Mouse (Mus musculus) kidney, adult 11 months (tissue): ENCODE data around the gene Trim21.

ENCODE experiments used
- DNase-seq: peaks from one replicate; pipeline ENCODE4 v3.0.0; 2022

Gene Trim21

DNA sequence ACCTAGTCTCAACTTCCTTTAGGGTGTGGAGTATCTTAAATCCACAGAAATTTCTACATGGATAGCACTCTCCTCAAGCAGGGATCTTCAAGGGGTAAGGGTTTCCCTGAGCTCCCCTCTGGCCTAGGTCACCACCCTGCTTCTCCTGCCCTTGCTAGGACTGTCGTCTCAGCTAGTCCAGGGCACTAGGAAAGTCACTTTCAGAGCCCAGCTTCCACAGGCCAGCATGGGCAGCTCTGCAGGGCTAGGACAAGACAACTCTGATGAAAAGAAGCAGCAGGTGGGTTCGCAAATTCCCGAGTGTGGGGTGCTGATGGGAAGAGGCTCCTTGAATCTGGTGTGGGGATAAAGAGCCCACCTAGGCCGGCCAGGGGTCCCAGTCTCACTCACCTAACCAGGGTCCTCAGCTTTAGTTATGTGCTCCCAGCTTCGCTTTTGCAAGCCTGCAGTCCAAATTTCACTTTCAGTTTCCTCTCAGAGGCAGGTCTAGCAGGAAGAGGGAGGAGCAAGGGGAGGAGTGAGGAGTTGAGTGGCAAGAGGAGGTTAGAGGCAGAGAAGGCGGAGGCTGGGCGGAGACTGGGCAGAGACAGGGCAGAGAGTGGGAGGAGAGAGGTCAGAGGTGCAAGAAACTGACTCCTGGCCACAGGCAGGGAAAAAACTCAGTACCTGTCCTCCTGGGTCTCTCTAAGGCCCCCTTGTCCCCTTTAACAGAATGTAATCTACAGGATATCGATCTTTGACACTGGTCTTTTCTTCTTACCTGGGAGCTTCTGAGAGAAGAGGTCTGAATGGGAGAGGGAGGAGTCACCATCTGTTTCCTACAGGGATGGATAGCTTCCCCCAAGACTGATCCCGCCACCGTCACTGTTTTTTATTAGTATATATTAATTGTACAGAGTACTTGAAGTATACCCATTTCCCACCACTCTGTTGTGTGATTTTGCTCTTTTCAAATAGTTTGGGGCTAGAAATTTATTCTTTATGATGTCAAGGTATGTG is at the start of gene Trim21:
Gene Trim21, minus strand, starts transcription at position 488 of the 999 bp plus-strand sequence.
- DNase-seq = peak; percentile 93

DNA sequence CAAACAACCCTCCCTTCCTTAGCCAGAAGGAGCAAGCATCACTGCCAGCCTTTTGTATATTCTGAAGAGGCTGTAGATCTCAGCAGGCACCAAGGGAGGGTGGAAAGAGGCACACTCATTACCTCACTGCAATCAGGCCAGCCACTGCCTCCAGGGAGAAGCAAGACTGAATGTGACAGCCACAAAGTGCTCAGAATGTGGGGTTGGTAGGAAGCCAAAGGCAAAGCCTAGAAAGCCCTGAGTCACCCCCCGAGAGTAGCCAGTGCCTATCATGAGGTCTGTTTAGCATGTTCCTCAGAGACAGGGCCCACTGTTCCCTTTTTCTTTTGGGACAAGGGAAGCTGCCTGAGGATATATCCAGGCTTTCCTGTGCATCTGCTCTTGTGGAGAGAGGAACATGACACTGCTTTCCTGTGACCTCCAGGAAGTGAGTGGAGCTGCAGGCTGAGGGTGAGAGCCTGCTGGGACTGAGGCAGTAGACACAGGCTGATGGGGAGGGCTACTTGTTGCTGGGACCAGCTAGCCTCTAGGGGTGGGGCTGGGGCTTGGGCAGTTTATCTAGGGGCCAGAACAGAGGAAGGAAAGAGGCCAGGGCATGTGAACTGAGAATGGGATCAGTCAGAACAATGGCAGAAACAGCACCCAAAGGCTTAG is 32.2 kb upstream of the Trim21 start, which contains the start of gene Olfr552:
Gene Olfr552, plus strand, starts transcription at position 393 of the 654 bp plus-strand sequence.
- DNase-seq = no peak

DNA sequence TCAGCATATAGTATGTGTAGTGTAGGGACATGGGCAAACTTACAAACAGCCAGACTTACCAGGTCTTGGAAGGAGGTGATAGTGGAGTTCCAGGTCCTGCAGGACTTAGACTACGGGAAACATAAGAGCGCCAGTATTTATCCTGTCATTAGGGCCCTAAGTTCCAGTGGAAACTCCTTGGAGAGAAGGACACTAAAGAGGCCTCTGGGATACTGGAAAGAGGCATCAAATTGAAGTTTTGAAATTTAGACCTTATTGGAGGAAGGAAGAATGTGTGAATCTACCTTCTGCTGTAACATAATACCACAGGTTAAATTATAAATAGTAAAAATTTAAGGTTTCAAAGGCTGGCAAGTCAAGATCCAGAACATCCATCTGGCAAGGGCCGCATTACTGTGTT is 26.5 kb upstream of the Trim21 start, which contains the start of gene Olfr551:
Gene Olfr551, minus strand, starts transcription at position 101 of the 400 bp plus-strand sequence.
- no peak for DNase-seq

DNA sequence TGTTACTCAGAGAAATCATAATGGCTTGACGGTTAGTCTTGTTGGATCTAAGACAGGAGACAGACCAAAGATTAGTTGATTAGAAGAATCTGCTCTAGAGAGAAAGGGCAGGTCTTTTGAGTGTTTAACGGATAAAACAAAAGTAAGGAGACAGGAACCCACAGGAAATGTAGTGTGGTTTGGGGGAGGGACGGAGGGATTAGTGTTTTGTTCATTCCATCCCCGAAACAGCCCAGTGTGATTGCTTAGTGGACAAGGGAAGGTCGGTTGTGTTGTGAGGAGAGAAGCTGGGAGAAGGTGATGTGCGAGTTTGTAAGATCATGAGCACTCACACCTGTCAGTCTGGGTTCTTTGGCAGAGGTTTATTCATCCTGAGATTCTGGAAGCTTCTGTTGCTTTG is 10.7 kb upstream of the Trim21 start:
- no peak for DNase-seq

DNA sequence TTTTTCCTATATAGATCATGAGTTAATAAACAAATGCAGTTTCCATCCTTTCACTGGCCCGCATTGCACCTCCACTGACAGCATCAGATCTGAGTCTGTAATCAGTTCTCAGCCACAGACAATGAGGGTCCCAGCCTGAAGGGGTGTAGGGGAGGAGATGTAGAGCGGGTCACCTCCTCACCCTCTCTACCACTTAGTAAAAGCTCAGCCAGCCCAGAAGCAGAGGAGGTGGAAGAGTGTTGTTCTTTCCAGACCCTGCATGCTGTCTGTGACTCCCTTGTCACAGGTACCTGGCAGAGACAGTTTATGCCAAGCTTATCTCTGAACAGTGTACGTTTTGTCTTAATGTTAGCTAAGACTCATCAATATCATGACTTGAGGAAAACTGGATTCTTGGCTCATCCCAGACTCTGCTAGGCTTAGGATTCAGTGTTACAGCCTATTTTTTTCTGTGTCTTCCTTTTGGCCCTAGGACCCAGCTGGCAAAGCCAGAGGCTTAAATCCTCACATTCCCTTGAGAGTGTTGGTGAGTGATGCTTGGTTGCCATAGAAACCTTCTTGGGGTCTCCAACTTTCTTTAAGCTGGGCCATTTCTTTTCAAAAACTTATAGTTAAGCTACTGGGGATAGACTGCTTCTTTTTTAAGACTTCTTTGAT is 8.0 kb upstream of the Trim21 start:
- DNase-seq = no peak

DNA sequence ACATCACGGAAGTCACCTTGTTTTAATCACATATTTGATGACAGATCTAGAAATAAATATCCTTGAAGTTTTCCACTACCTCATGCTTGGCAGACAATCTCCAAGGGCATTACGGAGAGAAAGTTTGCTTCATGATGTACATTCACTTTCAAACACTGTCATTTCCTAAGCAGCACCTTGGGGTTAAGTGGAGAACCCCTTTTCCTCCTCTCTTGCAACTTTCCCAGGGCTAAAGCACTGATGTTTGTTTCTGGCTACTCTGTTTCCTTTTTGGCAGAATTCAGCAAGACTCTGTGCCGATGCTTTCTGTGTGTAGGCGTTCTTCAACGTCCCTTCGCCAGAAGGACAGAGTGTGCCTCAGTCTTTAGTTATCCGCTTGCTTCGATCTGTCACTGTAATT is 5.9 kb upstream of the Trim21 start, which contains the start of gene Olfr550:
Gene Olfr550, plus strand, starts transcription at position 301 of the 400 bp plus-strand sequence.
- DNase-seq = no peak

DNA sequence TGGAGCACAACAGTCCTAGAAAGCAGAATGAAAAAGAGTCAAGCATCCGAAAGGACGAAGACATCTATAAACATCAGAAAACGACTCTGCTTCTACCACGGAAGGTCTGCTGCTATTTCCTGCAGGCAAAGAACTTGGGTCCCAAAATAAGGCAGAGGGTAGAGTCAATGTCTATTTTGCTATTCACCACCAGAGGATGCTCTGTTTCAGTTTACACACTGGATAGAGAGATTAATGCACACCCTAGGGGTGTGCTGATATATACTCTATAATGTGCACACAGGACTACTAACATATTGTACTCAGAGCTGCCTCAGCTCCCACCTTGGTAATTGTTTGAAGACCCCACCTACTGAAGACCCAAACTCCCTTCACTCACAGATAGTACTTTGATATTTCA is 933 bp upstream of the Trim21 start:
- DNase-seq = no peak

DNA sequence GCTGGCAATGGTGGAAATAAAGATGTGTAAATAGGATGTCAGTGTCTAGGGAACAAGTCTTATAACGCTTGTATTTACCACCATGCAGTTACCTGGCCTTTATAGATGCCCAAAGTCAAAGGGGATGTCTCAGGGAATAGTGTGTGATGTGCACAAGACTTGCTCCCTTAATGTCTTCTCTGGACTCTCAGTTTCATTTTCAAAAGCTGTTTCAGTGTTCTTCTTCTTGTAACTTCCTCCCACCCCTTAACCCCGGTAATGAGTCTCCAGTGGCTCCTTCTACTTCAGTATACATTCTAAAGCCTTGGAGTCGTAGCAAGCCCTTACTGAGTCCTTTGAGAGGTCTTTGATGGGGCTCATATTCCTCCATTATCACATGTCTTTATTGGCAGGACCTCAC is 12.0 kb downstream of the Trim21 start:
- no peak for DNase-seq

DNA sequence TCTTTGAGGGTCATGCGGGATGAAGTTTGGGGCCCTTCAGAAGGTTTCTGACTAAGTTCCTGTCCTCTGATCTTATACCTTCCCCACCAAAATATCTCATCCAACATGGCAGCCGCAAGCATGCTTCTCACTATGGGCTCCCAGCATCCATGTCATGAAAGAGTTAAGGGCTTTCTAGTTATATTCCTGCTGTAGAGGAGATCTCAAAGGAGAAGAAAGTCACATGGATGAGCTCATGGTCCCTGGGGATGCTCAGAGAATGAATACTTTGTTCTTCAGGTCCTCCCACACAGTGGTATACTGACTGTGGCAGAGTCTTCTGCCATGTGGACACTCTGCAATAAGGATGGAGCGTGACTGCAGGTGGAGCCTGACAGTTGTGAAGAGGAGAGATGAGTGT is 15.7 kb downstream of the Trim21 start, which contains the start of gene Olfr549:
Gene Olfr549, plus strand, starts transcription at position 301 of the 400 bp plus-strand sequence.
- DNase-seq = no peak

DNA sequence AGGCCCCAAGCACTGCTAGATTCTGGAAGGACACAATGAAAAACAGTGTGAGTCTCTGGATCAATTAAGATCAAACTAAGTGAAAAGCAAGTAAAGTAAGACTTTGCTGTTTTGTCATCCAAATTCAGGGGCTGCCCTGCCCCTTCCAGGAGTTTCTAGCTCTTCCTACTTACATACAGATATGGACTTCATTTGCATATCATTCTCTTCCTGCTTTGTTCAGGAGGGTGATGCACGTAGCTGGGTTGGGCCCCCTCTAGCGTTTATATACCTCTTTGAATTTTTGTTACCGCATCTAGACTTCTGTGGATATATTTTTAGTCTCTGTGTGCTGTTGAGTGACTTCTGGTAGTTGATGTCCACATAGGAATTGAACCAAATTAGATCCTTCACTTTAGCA is 24.0 kb downstream of the Trim21 start:
- no peak for DNase-seq

DNA sequence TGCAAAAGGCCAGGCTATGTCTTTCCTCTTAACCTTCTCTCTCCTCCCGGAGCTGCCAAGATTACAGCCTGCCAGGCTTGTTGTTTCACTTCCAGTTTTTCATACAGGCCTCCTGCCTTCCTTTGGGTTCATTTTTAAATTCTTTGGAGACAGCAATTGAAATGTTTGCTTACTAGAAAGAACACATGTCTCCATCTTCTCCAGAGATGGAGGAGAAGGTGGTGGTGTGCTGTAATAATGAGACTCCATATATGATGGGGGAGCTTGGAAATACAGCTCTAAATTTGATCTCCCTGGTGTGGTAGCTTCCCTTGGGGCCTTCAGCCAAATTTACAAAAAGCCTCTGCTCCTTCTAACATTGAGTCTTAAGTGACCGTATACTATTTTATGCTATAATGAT is 24.7 kb downstream of the Trim21 start, which contains the start of gene Olfr548-ps1:
Gene Olfr548-ps1, plus strand, starts transcription at position 301 of the 400 bp plus-strand sequence.
- no peak for DNase-seq

DNA sequence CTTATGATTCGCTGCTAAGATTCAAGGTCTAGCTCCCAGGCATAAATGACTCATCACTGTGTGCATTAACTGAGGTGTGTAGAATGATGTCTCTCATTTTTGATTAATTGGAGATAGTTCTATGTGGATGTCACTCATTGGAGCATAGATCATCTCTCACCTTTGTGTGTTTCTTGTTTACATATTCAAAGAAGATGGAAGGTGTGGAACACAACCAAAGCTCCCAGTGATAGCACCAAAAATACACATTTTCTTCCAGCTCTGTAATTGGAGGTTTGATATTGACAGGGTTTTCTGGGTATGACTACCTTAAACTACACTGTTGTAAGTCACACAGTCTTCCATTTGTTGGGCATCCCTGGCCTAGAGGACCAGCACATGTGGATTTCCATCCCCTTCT is 30.8 kb downstream of the Trim21 start, which contains the start of gene Olfr547:
Gene Olfr547, plus strand, starts transcription at position 301 of the 400 bp plus-strand sequence.
- DNase-seq = no peak

DNA sequence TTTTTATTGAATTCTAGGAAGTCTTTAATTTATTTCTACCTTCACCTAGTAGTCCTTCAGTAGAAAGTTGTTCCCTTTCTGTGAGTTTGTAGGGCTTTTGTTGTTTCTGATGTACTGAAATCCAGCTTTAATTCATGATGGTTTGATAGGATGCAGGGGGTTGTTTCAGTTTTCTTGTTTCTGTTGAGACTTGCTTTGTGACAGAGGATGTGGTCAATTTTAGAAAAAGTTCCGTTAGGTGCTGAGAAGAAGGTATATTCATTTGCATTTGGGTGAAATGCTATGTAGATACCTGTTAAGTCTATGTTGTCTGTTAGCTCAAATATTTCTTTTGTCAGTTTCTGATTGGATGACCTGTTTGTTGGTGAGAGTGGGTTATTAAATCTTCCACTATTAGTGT is 36.2 kb downstream of the Trim21 start:
- no peak for DNase-seq

DNA sequence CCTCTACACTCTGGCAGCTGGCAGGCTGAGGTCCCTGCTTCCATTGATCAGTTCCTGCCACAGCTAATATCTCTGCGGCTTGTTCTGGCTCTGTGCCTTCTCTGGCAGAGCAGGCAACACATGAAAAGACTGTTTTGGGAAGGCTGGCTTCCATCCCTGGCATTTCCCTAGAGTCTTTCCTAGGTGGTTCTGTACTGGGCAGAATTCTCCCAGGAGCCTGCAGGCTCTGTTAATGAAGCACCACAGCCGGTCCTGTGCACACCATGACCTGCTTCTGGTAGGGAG is 48.3 kb downstream of the Trim21 start:
- DNase-seq = no peak

DNA sequence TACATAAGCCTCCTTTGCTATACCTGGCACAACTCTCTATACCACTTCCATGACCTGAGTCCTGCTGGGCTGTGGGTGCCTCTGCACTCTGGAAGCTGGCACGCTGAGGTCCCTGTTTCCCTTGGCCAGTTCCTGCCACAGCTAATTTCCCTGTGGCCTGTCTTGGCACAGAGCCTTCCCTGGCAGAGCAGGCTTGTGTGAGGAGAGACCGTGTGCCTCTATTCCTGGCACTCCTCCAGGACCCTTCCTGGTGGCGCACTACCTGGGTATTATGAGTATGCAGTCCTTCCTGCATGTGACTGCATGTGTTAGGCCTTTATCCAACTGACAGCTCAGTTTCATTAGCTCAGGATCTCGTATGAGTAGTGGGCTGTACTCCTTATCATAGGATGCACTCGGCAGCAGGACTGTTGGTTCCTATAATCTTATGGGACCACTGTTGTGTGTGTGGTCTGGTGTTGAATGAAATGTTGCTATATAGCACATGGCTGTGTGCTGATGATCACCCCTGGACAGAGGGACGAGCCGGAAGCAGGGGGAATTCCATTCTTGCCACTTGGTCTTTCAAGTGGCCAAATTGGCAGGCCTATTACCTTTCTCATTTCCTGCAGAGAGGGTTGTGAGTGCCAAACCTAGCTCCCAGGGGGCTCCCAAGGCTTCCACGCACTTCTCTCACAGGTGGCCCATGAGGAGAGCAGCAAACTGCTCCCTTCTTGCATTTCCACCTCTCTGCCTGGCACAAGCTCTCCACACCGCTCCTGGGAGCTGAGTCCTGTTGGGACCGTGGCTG is 48.8 kb downstream of the Trim21 start:
- no peak for DNase-seq

DNA sequence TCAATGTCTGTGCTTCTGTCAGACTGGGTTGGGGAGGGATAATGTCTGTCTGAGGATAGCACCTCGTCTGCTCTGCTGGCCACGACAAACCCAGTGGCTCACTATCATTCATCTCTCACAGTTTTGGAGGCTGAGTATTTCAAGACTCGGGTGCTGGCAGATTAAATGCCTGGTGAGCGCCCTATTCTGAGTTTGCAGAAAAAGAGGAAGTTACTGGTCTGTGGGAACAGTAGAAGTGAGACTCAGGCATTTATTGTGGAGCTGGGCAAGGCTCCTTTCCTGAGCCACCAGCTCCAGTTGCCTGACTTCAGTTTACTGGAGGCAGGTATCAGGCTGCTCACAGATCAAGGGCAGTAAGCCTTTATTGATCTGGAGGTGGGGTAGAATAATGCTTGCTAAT is 51.1 kb downstream of the Trim21 start:
- no peak for DNase-seq

DNA sequence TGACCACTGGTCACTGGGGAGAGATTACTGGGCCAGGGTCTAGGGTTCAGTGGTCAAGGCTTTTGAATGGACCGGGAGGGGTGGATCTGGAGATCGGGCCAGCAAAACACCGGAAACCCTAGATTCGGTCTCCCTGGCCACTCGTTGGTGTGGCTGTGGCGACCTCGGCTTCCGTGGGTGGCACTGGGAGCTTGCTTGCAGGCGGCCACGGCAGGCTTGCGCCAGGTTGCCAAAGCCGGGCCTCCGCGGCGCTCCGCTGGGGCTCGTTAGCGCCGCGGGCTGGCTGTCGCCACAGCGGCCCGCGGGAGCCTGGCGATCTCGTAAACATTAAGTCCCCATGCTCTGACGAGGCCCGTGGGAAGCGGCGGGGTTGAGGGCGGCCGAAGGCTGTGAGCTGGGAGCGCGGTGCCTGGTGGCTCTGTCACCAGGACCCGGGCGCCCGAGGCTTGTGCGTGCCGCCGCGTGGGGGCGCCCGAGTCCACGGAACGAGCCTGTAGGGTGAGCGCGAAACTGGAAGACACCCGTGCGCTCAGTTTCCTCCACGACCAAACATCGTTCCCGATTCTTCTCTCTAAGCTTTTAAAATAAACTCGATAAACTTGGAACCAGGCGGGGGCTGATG is 52.4 kb downstream of the Trim21 start:
- DNase-seq = peak; percentile 64

DNA sequence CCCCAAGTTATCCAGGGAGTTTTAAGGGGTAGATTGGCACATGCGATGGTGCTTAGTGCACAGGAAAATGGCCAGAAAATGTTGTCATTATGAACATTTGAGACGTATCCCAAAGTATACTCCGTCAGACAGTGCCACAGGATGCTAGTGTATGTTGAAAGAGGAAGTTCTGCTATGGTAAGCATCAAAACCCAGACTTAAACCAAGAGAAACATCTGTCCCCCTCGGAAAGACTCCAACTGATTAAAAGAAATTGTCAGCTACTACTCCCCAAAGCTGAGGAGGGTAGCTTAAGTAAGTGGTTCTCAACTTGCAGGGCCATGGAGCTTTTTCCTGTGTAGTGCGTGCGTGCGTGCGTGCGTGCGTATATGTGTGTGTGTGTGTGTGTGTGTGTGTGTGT is 53.4 kb downstream of the Trim21 start:
- no peak for DNase-seq

DNA sequence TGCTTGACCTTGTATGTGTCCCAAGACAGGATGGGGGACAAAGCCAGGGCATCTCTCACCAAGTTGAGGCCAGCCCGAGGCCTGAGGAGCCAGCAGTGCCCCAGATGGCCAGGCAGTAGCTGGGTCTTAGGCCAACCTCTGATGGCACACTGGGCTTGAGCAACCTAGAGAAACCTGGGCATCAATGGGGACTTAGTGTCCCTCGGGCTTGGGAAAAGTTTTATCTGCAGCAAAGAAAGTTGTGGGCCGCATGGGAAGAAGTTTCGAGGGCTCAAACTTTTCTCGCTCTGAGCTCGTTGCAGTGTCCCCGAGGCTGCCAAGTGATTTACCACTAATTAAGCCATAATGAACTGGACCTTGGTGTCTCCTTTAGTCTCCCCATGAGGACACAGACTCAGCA is 55.6 kb downstream of the Trim21 start:
- DNase-seq = no peak

DNA sequence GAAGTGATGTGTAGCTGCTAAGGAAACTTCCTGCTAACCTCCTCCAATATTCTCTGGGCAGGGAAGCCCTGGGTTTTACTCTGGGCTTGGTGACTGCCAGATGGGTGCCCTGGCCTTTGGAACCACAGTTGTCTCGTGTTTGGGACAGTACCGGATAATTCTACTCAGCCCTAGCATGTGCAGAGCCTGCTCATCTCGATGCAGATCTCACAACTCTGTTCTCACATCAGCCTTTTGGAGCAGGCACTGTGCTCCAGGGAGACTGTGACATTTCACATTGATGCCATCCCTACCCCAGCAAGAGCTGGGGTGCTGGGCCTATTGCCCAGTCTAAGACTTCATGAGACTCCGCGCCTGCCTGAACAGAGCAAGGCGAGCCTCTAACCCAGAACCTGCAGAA is 56.6 kb downstream of the Trim21 start:
- DNase-seq = no peak

DNA sequence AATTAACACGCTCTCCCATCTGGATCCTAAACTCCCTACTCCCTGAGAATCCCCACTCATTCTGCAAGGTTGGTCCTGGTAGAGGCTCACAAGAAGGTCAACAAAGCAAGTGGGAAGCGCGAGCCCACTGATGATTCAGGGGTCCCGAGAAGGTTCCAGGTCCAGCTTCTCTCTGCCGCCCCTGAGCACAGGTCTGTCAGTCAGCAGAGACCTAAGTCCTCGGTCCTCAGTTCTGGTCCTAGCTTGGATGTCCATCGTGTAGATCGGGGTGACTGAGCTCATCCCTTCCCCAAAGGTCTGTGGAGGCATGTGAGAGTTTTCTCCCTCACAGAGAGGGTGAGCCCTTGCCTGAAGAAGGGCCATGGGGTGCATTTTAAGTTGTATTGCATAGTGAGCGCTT is 57.2 kb downstream of the Trim21 start:
- no peak for DNase-seq
